Mouse (Mus musculus): ENCODE data around the gene Ldb3. TPM values are rescaled to one million over a fixed set of nuclear protein-coding genes. Genes with fewer than 3 reads are reported as not detected.
A peak's percentile ranks its signal among the peaks of the same experiment; 100 is the strongest.

Gene Ldb3
- total and polyA plus RNA-seq, 2 experiments from 2014 or later: 1.3 to 1.7 TPM

DNA sequence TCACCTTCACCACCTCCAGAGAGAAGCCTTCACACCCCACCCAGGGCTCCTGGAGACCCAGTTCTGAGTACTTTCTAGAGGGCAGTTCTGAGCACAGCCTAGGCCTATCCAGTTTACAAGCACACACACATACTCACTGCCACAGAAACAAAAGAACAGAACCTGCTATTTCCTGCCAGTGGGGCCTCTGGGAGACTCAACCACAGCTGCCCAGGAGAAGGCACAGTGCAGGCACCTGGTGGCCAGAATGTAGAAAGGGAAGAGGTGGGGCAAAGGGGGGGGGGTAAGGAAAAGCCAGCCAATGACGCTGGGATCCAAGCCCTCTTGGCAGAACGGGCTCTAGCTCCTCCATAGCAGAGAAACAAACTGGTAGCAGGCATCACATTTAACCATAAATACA is 26.1 kb downstream of the Ldb3 start:
- no peaks in the 10 kb centered on the region for H3K27me3 ChIP-seq (ENCODE audit: insufficient read depth, low read length)
- H3K36me3 ChIP-seq (ENCODE audit: insufficient read depth, low read length): no peaks in the 10 kb centered on the region
- H3K27ac ChIP-seq: no peak overlapping the region
- no peak overlapping the region for H3K4me3 ChIP-seq (ENCODE audit: low read length)
- 25% methylated on average over 2 of the region's 2 CpGs for WGBS
- no peaks in the 10 kb centered on the region for H3K4me1 ChIP-seq (ENCODE audit: insufficient read depth, low read length)
- DNase-seq (ENCODE audit: low spot score): no peak
- TF ChIP-seq CTCF (IDR thresholded peaks at IDR 0.05; ENCODE audit: low read depth): peak; percentile 8; the same call in 1 of the 2 replicates
- no peak overlapping the region for H3K4me2 ChIP-seq (ENCODE audit: low read depth, low read length)
- H3K9ac ChIP-seq (replicated peaks; ENCODE audit: low read length): no peak overlapping the region
- no peak for ATAC-seq
- H3K9me3 ChIP-seq (ENCODE audit: low read length): no peaks in the 10 kb centered on the region

GRCm38 (mm10) chr14:34561647-34562046 is 26.8 kb downstream of the Ldb3 start:
- no peak overlapping the region for H3K9ac ChIP-seq (replicated peaks; ENCODE audit: low read length)
- no peak overlapping the region for H3K27ac ChIP-seq
- DNase-seq (ENCODE audit: low spot score) (no peak), ATAC-seq (no peak)
- H3K4me2 ChIP-seq (ENCODE audit: low read depth, low read length): no peak overlapping the region
- no peaks in the 10 kb centered on the region for H3K27me3 ChIP-seq (ENCODE audit: insufficient read depth, low read length)
- no peak overlapping the region for H3K4me3 ChIP-seq (ENCODE audit: low read length)
- TF ChIP-seq CTCF (IDR thresholded peaks at IDR 0.05; ENCODE audit: low read depth): no peak
- no peaks in the 10 kb centered on the region for H3K36me3 ChIP-seq (ENCODE audit: insufficient read depth, low read length)
- no peaks in the 10 kb centered on the region for H3K4me1 ChIP-seq (ENCODE audit: insufficient read depth, low read length)
- H3K9me3 ChIP-seq (ENCODE audit: low read length): no peaks in the 10 kb centered on the region
- WGBS: 89% methylated on average over 8 of the region's 8 CpGs

GRCm38 (mm10) chr14:34558947-34559346 is 29.5 kb downstream of the Ldb3 start:
- ATAC-seq: no peak
- Histone ChIP-seq H3K27ac (no peak overlapping the region), H3K36me3 (ENCODE audit: insufficient read depth, low read length) (no peaks in the 10 kb centered on the region), H3K4me2 (ENCODE audit: low read depth, low read length) (no peak overlapping the region), H3K4me3 (ENCODE audit: low read length) (no peak overlapping the region), H3K4me1 (ENCODE audit: insufficient read depth, low read length) (no peaks in the 10 kb centered on the region), H3K9ac (replicated peaks; ENCODE audit: low read length) (no peak overlapping the region), H3K27me3 (ENCODE audit: insufficient read depth, low read length) (no peaks in the 10 kb centered on the region), H3K9me3 (ENCODE audit: low read length) (no peaks in the 10 kb centered on the region)
- no peak for TF ChIP-seq CTCF (IDR thresholded peaks at IDR 0.05; ENCODE audit: low read depth)
- DNase-seq (ENCODE audit: low spot score): no peak
- 93% methylated on average over 9 of the region's 9 CpGs for WGBS

DNA sequence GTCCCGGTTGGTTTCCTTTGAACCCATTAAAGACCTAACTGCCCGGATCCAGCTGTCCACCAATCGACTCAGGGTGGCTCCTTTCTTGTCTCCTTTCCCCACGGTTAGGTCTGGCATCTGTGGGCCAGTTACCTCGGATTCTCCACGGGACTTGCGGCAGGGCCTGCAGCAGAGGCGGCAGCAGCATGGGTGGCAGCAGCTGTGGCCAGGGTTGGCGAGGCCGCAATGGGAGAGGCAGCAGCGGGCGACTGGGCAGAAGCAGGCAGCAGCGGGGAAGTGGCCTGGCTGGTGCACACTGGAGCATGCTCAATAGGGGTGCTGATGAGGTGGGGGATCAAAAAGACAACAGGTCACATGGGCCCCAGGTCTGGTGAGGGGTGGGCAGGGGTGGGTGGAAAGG is 33.3 kb downstream of the Ldb3 start:
- WGBS: 56% methylated on average over 13 of the region's 13 CpGs
- no peak for TF ChIP-seq CTCF (IDR thresholded peaks at IDR 0.05; ENCODE audit: low read depth)

GRCm38 (mm10) chr14:34554047-34554446 is 34.4 kb downstream of the Ldb3 start:
- Histone ChIP-seq H3K4me3 (ENCODE audit: low read length) (no peak overlapping the region), H3K36me3 (ENCODE audit: insufficient read depth, low read length) (no peaks in the 10 kb centered on the region), H3K4me1 (ENCODE audit: insufficient read depth, low read length) (no peaks in the 10 kb centered on the region), H3K9me3 (ENCODE audit: low read length) (no peaks in the 10 kb centered on the region), H3K27me3 (ENCODE audit: insufficient read depth, low read length) (no peaks in the 10 kb centered on the region), H3K4me2 (ENCODE audit: low read depth, low read length) (no peak overlapping the region), H3K9ac (replicated peaks; ENCODE audit: low read length) (no peak overlapping the region), H3K27ac (no peak overlapping the region)
- no peak for ATAC-seq
- WGBS: 67% methylated on average over 3 of the region's 3 CpGs
- no peak for TF ChIP-seq CTCF (IDR thresholded peaks at IDR 0.05; ENCODE audit: low read depth)
- DNase-seq (ENCODE audit: low spot score): no peak

More for the DNA sequence above, 33.3 kb downstream of the Ldb3 start:
- H3K4me3 ChIP-seq (ENCODE audit: low read length): no peak overlapping the region
- no peak overlapping the region for H3K9ac ChIP-seq (replicated peaks; ENCODE audit: low read length)
- DNase-seq (ENCODE audit: low spot score): no peak
- no peaks in the 10 kb centered on the region for H3K9me3 ChIP-seq (ENCODE audit: low read length)
- H3K27ac ChIP-seq: no peak overlapping the region
- no peaks in the 10 kb centered on the region for H3K27me3 ChIP-seq (ENCODE audit: insufficient read depth, low read length)
- no peaks in the 10 kb centered on the region for H3K36me3 ChIP-seq (ENCODE audit: insufficient read depth, low read length)
- no peak for ATAC-seq
- no peaks in the 10 kb centered on the region for H3K4me1 ChIP-seq (ENCODE audit: insufficient read depth, low read length)
- H3K4me2 ChIP-seq (ENCODE audit: low read depth, low read length): no peak overlapping the region

- Histone ChIP-seq H3K4me2 (ENCODE audit: low read depth, low read length) (no peak overlapping the region), H3K36me3 (ENCODE audit: insufficient read depth, low read length) (no peaks in the 10 kb centered on the region), H3K4me3 (ENCODE audit: low read length) (no peak overlapping the region), H3K27ac (no peak overlapping the region), H3K9me3 (ENCODE audit: low read length) (no peaks in the 10 kb centered on the region), H3K4me1 (ENCODE audit: insufficient read depth, low read length) (no peaks in the 10 kb centered on the region), H3K9ac (replicated peaks; ENCODE audit: low read length) (no peak overlapping the region), H3K27me3 (ENCODE audit: insufficient read depth, low read length) (no peaks in the 10 kb centered on the region)
- ATAC-seq (no peak), DNase-seq (ENCODE audit: low spot score) (no peak)
- WGBS: 92% methylated on average over 6 of the region's 6 CpGs
- TF ChIP-seq CTCF (IDR thresholded peaks at IDR 0.05; ENCODE audit: low read depth): no peak
These were observed 35.0 kb downstream of the Ldb3 start for GRCm38 (mm10) chr14:34553470-34553869.

DNA sequence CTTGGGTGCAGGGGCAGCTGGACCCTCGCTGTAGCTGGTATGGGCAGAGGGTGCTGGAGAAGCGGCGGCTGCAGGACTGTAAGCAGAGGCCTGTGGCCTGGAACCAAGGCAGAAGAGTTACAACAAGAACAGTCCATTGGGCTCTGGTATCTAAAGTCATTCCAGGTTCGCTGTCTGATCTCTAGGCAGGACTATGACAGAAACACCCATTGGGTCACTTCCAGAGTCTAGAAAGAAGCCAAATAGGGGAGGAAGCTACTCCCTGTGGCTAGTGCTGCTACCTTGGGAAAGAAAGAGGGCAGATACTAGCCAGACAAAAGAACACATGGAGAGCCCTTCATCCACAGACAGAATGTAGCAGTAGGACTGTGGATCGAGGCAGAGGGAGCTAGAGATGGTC is 36.3 kb downstream of the Ldb3 start:
- 91% methylated on average over 5 of the region's 5 CpGs for WGBS
- Histone ChIP-seq H3K9me3 (ENCODE audit: low read length) (no peaks in the 10 kb centered on the region), H3K4me3 (ENCODE audit: low read length) (no peak overlapping the region), H3K36me3 (ENCODE audit: insufficient read depth, low read length) (no peaks in the 10 kb centered on the region), H3K4me2 (ENCODE audit: low read depth, low read length) (no peak overlapping the region), H3K9ac (replicated peaks; ENCODE audit: low read length) (no peak overlapping the region), H3K4me1 (ENCODE audit: insufficient read depth, low read length) (no peaks in the 10 kb centered on the region), H3K27ac (no peak overlapping the region), H3K27me3 (ENCODE audit: insufficient read depth, low read length) (no peaks in the 10 kb centered on the region)
- DNase-seq (ENCODE audit: low spot score): no peak
- ATAC-seq: no peak
- no peak for TF ChIP-seq CTCF (IDR thresholded peaks at IDR 0.05; ENCODE audit: low read depth)
